Comparison of ENCODE assay signal across 20 mouse cellular contexts in the genomic region with DNA sequence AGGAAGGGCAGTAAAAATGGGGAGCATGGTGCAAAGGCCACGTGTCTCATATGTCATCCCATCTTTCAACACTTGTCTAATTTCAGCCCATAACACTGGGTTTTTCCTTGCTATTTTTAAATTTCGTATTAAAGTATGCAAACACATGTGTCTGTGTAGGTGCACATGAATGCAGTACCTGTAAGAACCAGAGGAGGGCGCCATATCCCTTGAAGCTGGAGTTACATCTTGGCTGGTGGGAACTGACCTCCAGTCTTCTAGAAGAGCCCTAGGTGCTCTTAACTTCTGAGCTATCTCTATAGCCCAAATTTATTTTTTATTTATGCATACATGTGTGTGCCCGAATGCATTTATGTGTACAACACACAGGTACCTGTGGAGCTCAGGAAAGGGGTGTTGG. TPM values are rescaled to one million over a fixed set of nuclear protein-coding genes. Genes with fewer than 3 reads are reported as not detected.
DNase-seq lines count a peak whose midpoint lies in the region; ATAC-seq and TF ChIP-seq lines count a peak whose summit lies in the region.
"Had no signal": no experiment of that assay in that cellular context is flagged by ENCODE, and none has a peak within 500 bp of the region (broad histone marks: within the 10 kb centered on the region; RNA-seq: fewer than 3 reads in every experiment).

No protein-coding gene starts in this region.

- no peak for ATAC-seq in forebrain, postnatal 0 days
- no peak for ATAC-seq in forebrain, embryonic 16.5 days
- no peak for ATAC-seq in midbrain, postnatal 0 days (ENCODE audit: low FRiP score)
- ATAC-seq in midbrain, embryonic 13.5 days: no peak
- ATAC-seq in megakaryocyte progenitor cell, adult 5-6 weeks (replicated peaks; ENCODE audit: poor library complexity): peak; percentile 65
- no peak for ATAC-seq in inflammation-experienced regulatory T-cells, adult 6 months
- ATAC-seq: forebrain, embryonic 14.5 days had no signal

- no peak overlapping the region for H3K27ac ChIP-seq in forebrain, postnatal 0 days (ENCODE audit: low read depth, low read length)
- no peak overlapping the region for H3K27ac ChIP-seq in forebrain, embryonic 16.5 days (ENCODE audit: low read length)
- H3K27ac ChIP-seq in midbrain, postnatal 0 days (ENCODE audit: low read depth, low read length): no peak overlapping the region
- H3K27ac ChIP-seq in midbrain, embryonic 13.5 days: no peak overlapping the region
- H3K27ac ChIP-seq: midbrain, embryonic 12.5 days; neural tube, embryonic 13.5 days had no signal

- H3K9ac ChIP-seq in forebrain, postnatal 0 days: no peak overlapping the region
- no peak overlapping the region for H3K9ac ChIP-seq in forebrain, embryonic 16.5 days (replicated peaks; ENCODE audit: low read depth, low read length)
- H3K9ac ChIP-seq in midbrain, postnatal 0 days (replicated peaks; ENCODE audit: low read length, poor library complexity, severe bottlenecking): no peak overlapping the region
- H3K9ac ChIP-seq in midbrain, embryonic 13.5 days (replicated peaks): no peak overlapping the region
- H3K9ac ChIP-seq: lung, embryonic 14.5 days; midbrain, embryonic 12.5 days; neural tube, embryonic 13.5 days had no signal

- TF ChIP-seq CTCF in forebrain, postnatal 0 days (IDR thresholded peaks at IDR 0.05; ENCODE audit: low read depth): 0 out of 2 replicates have a peak, but pooled peaks have one; percentile 7
- peak; percentile 28 for TF ChIP-seq CTCF in midbrain, postnatal 0 days (IDR thresholded peaks at IDR 0.05)

- DNase-seq in forebrain, postnatal 0 days: no peak
- DNase-seq in midbrain, postnatal 0 days (ENCODE audit: low spot score): no peak
- DNase-seq in heart, postnatal 25 days (ENCODE audit: low spot score): no peak
- no peak for DNase-seq in adrenal gland, postnatal 10 days
- DNase-seq: cerebellum, postnatal 25 days; heart, adult 11 months; heart, postnatal 10 days; kidney, adult 18-20 months; lung, embryonic 14.5 days; right cerebral cortex, adult 18-20 months had no signal

- H3K27me3 ChIP-seq in forebrain, postnatal 0 days (ENCODE audit: insufficient read depth, low read length): no peaks in the 10 kb centered on the region
- no peaks in the 10 kb centered on the region for H3K27me3 ChIP-seq in forebrain, embryonic 16.5 days (replicated peaks; ENCODE audit: control insufficient read depth, insufficient read depth, low read length)
- no peaks in the 10 kb centered on the region for H3K27me3 ChIP-seq in midbrain, postnatal 0 days (ENCODE audit: insufficient read depth, low read length)
- no peaks in the 10 kb centered on the region for H3K27me3 ChIP-seq in midbrain, embryonic 13.5 days
- H3K27me3 ChIP-seq: midbrain, embryonic 12.5 days; neural tube, embryonic 13.5 days had no signal

- no peaks in the 10 kb centered on the region for H3K36me3 ChIP-seq in forebrain, postnatal 0 days (ENCODE audit: insufficient read depth)
- no peaks in the 10 kb centered on the region for H3K36me3 ChIP-seq in forebrain, embryonic 16.5 days (ENCODE audit: control insufficient read depth, insufficient read depth)
- no peaks in the 10 kb centered on the region for H3K36me3 ChIP-seq in midbrain, postnatal 0 days (ENCODE audit: insufficient read depth, low read length)
- H3K36me3 ChIP-seq in midbrain, embryonic 13.5 days: no peaks in the 10 kb centered on the region
- H3K36me3 ChIP-seq: midbrain, embryonic 12.5 days; neural tube, embryonic 13.5 days had no signal

- no peaks in the 10 kb centered on the region for H3K4me1 ChIP-seq in forebrain, postnatal 0 days (ENCODE audit: insufficient read depth)
- no peaks in the 10 kb centered on the region for H3K4me1 ChIP-seq in forebrain, embryonic 16.5 days (replicated peaks; ENCODE audit: control insufficient read depth, insufficient read depth, low read length)
- H3K4me1 ChIP-seq in midbrain, postnatal 0 days (ENCODE audit: insufficient read depth, low read length): no peaks in the 10 kb centered on the region
- H3K4me1 ChIP-seq in midbrain, embryonic 13.5 days (replicated peaks): no peaks in the 10 kb centered on the region
- H3K4me1 ChIP-seq: midbrain, embryonic 12.5 days; neural tube, embryonic 13.5 days had no signal

- H3K4me2 ChIP-seq in forebrain, postnatal 0 days (ENCODE audit: low read depth): no peak overlapping the region
- no peak overlapping the region for H3K4me2 ChIP-seq in forebrain, embryonic 16.5 days (ENCODE audit: low read length)
- no peak overlapping the region for H3K4me2 ChIP-seq in midbrain, postnatal 0 days (ENCODE audit: low read depth, low read length, poor library complexity, severe bottlenecking)
- no peak overlapping the region for H3K4me2 ChIP-seq in midbrain, embryonic 13.5 days (replicated peaks)
- H3K4me2 ChIP-seq: lung, embryonic 14.5 days; midbrain, embryonic 12.5 days; neural tube, embryonic 13.5 days had no signal

- intact Hi-C loops in heart, postnatal 25 days (cut with DNase I): no loop called here

- 70% methylated on average over 4 of the region's 4 CpGs for WGBS in forebrain, postnatal 0 days
- WGBS in forebrain, embryonic 16.5 days: 76% methylated on average over 4 of the region's 4 CpGs
- 69% methylated on average over 4 of the region's 4 CpGs for WGBS in midbrain, postnatal 0 days
- 64% methylated on average over 4 of the region's 4 CpGs for WGBS in midbrain, embryonic 13.5 days

- no peaks in the 10 kb centered on the region for H3K9me3 ChIP-seq in forebrain, postnatal 0 days (ENCODE audit: low read length)
- no peaks in the 10 kb centered on the region for H3K9me3 ChIP-seq in forebrain, embryonic 16.5 days (ENCODE audit: control insufficient read depth, low read length)
- H3K9me3 ChIP-seq in midbrain, postnatal 0 days (ENCODE audit: low read length): no peaks in the 10 kb centered on the region
- H3K9me3 ChIP-seq in midbrain, embryonic 13.5 days: no peaks in the 10 kb centered on the region
- H3K9me3 ChIP-seq: midbrain, embryonic 12.5 days; neural tube, embryonic 13.5 days had no signal

- H3K4me3 ChIP-seq in forebrain, postnatal 0 days (ENCODE audit: low read depth, low read length): no peak overlapping the region
- no peak overlapping the region for H3K4me3 ChIP-seq in forebrain, embryonic 16.5 days (replicated peaks; ENCODE audit: low read length)
- no peak overlapping the region for H3K4me3 ChIP-seq in midbrain, postnatal 0 days (ENCODE audit: low read depth, low read length)
- no peak overlapping the region for H3K4me3 ChIP-seq in midbrain, embryonic 13.5 days (replicated peaks)
- H3K4me3 ChIP-seq: midbrain, embryonic 12.5 days; neural tube, embryonic 13.5 days had no signal

RNA-seq across cellular contexts. Expression of a gene that starts 30.2 kb away (rescaled TPM):
- not detected in 2 replicates for total RNA-seq in forebrain, postnatal 0 days (2014; rRNA removed)
- 0.57 and 1.6 TPM in 2 replicates for polyA plus RNA-seq in forebrain, postnatal 0 days (2015; fragmentation: Nextera tagmentation; extraction: Ambion mirVana)
- 1.4 and 2.7 TPM in 2 replicates for polyA plus RNA-seq in forebrain, embryonic 16.5 days (2015; fragmentation: Nextera tagmentation; extraction: Ambion mirVana)
- total RNA-seq in midbrain, postnatal 0 days (2014; rRNA removed): not detected in 2 replicates
- not detected in 2 replicates for polyA plus RNA-seq in midbrain, postnatal 0 days (2015; fragmentation: Nextera tagmentation; extraction: Ambion mirVana)
- polyA plus RNA-seq in midbrain, embryonic 13.5 days (2015; fragmentation: Nextera tagmentation; extraction: Ambion mirVana): 1.3 and 2.8 TPM in 2 replicates
- 2.4 TPM in 1 of 2 replicates, not detected in the other for total RNA-seq in megakaryocyte progenitor cell, adult 5-6 weeks (2015)
- 129 and 175 TPM in 2 replicates for total RNA-seq in megakaryocyte progenitor cell, adult 5-6 weeks (2017)
- polyA plus RNA-seq in inflammation-experienced regulatory T-cells, adult 6 months (2017; shearing (Covaris generic)): 10 to 100 TPM in 1 of 3 experiments, 1 to 10 TPM in 1, not detected in 1; 6.0 to 14.8 TPM
- total RNA-seq in heart, postnatal 25 days (2021): 1 to 10 TPM in 1 of 2 experiments, not detected in 1; 2.3 TPM
- total RNA-seq in adrenal gland, postnatal 10 days (2021): not detected
- total RNA-seq: layer of hippocampus, adult 18-20 months; left cerebral cortex, postnatal 25 days had no signal
- polyA plus RNA-seq: C2C12; midbrain, embryonic 12.5 days; neural tube, embryonic 13.5 days had no signal

RNA-seq across cellular contexts. Expression of a gene that starts 37.1 kb away (rescaled TPM):
- total RNA-seq in forebrain, postnatal 0 days (2014; rRNA removed): 22.4 and 33.7 TPM in 2 replicates
- 9.8 and 10.1 TPM in 2 replicates for polyA plus RNA-seq in forebrain, postnatal 0 days (2015; fragmentation: Nextera tagmentation; extraction: Ambion mirVana)
- polyA plus RNA-seq in forebrain, embryonic 16.5 days (2015; fragmentation: Nextera tagmentation; extraction: Ambion mirVana): 16.8 and 18.2 TPM in 2 replicates
- total RNA-seq in midbrain, postnatal 0 days (2014; rRNA removed): 20.7 and 32.2 TPM in 2 replicates
- polyA plus RNA-seq in midbrain, postnatal 0 days (2015; fragmentation: Nextera tagmentation; extraction: Ambion mirVana): 12.1 and 14.0 TPM in 2 replicates
- 22.7 and 23.0 TPM in 2 replicates for polyA plus RNA-seq in midbrain, embryonic 13.5 days (2015; fragmentation: Nextera tagmentation; extraction: Ambion mirVana)
- 99.4 and 104 TPM in 2 replicates for total RNA-seq in megakaryocyte progenitor cell, adult 5-6 weeks (2015)
- 44.3 and 63.7 TPM in 2 replicates for total RNA-seq in megakaryocyte progenitor cell, adult 5-6 weeks (2017)
- 10 to 100 TPM; 18.8 to 30.9 (median 27.7) TPM for polyA plus RNA-seq in inflammation-experienced regulatory T-cells, adult 6 months (2017; shearing (Covaris generic))
- total RNA-seq in heart, postnatal 25 days (2021): 1 to 10 TPM; 6.3 to 6.6 TPM
- total RNA-seq in adrenal gland, postnatal 10 days (2021): 10 to 100 TPM; 22.7 to 27.8 TPM

RNA-seq across cellular contexts. Expression of a gene that starts 43.2 kb away (rescaled TPM):
- total RNA-seq in forebrain, postnatal 0 days (2014; rRNA removed): 53.6 and 54.6 TPM in 2 replicates
- 29.9 and 40.2 TPM in 2 replicates for polyA plus RNA-seq in forebrain, postnatal 0 days (2015; fragmentation: Nextera tagmentation; extraction: Ambion mirVana)
- polyA plus RNA-seq in forebrain, embryonic 16.5 days (2015; fragmentation: Nextera tagmentation; extraction: Ambion mirVana): 16.4 and 22.3 TPM in 2 replicates
- total RNA-seq in midbrain, postnatal 0 days (2014; rRNA removed): 72.8 and 83.0 TPM in 2 replicates
- polyA plus RNA-seq in midbrain, postnatal 0 days (2015; fragmentation: Nextera tagmentation; extraction: Ambion mirVana): 54.1 and 58.1 TPM in 2 replicates
- 15.0 and 15.1 TPM in 2 replicates for polyA plus RNA-seq in midbrain, embryonic 13.5 days (2015; fragmentation: Nextera tagmentation; extraction: Ambion mirVana)
- 0.07 and 0.22 TPM in 2 replicates for total RNA-seq in megakaryocyte progenitor cell, adult 5-6 weeks (2015)
- total RNA-seq in megakaryocyte progenitor cell, adult 5-6 weeks (2017): 0.74 and 0.83 TPM in 2 replicates
- 1 to 10 TPM; 3.1 to 4.4 (median 4.2) TPM for polyA plus RNA-seq in inflammation-experienced regulatory T-cells, adult 6 months (2017; shearing (Covaris generic))
- total RNA-seq in heart, postnatal 25 days (2021): under 1 TPM; 0.16 to 0.34 TPM
- total RNA-seq in adrenal gland, postnatal 10 days (2021): 1 to 10 TPM; 1.2 to 1.8 TPM
- polyA plus RNA-seq: C2C12 had no signal

Comparison
In these comparisons a context has a peak if more than half of its experiments do, and no peak if none do; other contexts are left out.
1. RNA of a gene that starts 43.2 kb away (total RNA-seq): 72.8 to 83.0 TPM in midbrain, postnatal 0 days and 53.6 to 54.6 TPM in forebrain, postnatal 0 days; 1.2 to 1.8 TPM in adrenal gland, postnatal 10 days, 0.07 to 0.83 TPM in megakaryocyte progenitor cell, adult 5-6 weeks and 0.16 to 0.34 TPM in heart, postnatal 25 days; every median in the first group is over 10 times any median in the second.